Mouse (Mus musculus) common myeloid progenitor, adult 5-6 weeks (primary cell): ENCODE results near the gene Vdac1. TPM values are rescaled to one million over a fixed set of nuclear protein-coding genes. Genes with fewer than 3 reads are reported as not detected.

Experiments
- ATAC-seq: replicated peaks from 2 replicates; pipeline ENCODE4 v1.8.0; 2016; ENCODE audit warnings: low read depth, mild to moderate bottlenecking, moderate TSS enrichment, inconsistent platforms; ENCODE audit not compliant: poor library complexity, severe bottlenecking
- total RNA-seq: library from RNA; stranded (forward); fragments of 200-1000, 187-1606 nt; gene quantifications from 2 replicates; pipeline ENCODE4 v1.2.3, GENCODE M21; 2017

Vdac1 gene
- total RNA-seq, 1 experiment from 2014 or later = 274 TPM

DNA sequence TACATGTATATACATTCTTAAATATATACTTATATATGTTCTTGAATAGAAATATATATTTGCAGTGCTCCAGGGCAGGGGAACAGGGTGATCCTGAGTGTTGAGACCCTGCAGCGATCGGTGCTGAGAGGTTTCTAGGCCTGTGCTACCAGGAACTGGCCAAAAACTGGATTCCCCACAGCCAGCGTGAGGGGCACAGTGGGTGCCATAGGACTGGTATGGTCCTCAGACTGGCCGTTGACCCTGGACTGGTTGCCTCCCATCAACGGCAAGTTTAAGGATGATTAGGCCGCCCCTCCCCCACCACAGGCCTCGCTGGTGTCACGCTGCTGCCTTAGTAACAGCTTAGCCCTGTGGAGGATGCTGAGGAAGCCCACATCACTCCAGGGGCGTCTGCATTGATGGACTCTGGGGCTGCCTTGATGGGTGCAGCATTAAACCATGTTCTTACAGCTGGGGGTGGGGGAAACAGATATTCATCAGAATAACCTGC, 44.6 kb downstream of the Vdac1 start:
- no peak for ATAC-seq

DNA sequence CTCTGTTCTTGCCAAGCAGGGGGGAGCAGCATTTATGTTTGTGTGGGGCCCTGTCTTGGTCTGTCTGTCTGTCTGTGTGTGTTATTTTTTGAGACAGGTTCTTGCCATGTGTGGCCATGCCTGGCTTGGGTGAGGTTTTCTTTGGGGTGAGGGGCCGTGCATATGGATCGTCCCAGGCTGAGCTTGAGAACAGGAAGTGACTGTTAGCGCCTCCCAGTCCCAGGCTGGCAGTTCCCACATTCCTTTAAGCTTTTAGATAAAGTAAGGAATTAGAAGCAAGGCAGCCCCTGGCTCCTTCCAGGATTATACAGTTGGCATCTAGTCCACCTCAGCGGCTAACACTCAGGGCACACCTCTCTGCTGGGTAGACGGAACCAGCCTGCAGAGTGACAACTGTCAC, 48.7 kb downstream of the Vdac1 start:
- no peak for ATAC-seq

DNA sequence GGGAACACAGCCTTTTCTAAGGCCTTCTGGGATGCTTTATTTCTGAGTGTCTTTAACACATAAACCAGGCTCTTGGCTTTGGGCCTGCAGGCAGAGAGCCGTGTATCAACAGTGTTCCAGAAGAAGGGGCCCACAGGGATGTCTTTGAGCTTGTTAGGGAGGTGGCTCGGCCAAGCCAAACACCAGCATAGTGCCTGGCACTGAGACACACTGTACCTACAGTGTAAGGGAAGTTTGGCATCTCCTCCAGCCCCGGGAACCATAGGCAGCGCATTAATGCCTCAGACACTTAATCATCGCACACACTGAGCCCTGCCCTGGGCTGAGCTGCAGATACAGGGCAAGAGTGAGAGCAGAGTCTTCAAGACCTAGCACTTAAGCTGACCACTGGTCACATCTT, 57.7 kb downstream of the Vdac1 start:
- no peak for ATAC-seq

DNA sequence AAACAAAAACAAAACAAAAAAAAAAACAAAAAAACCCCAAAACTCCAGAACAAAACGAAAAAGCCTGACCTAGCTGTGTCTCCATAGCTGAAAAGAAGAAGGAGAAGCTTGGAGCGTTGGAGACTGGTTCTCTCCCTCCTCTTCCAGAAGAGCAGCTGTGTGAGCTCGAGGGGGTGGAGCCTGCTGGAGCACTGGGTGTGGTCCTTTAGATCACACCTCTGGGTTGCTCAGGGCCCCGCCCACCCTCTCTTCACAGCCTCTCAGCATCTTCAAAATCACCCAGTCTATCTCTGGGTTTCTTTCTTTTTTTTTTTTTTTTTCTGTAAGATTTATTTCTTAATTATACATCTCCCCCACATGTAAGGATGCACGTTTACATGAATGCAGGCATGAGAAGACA, 58.6 kb downstream of the Vdac1 start:
- 0 out of 2 replicates have a peak, but pooled peaks have one; percentile 45 for ATAC-seq

DNA sequence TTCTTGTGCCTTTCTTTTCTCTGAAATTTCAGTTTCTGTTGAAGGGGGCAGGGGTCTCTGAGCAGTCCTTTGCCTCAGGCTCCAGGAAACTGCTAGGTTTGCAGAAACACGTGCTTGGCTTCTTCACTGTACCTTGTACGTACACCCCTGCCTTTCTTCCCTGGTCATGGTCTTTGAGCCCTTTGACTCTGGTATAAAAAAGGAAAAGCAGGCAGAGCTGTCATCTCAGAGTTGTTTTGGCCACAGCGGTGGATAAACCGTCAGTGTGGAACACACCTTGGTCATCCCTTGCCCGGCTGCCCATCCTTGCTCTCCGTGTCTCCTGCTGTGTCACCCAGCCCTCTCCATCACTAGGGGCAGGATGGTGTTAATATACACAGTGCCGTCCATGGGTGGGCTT, 59.2 kb downstream of the Vdac1 start:
- no peak for ATAC-seq

DNA sequence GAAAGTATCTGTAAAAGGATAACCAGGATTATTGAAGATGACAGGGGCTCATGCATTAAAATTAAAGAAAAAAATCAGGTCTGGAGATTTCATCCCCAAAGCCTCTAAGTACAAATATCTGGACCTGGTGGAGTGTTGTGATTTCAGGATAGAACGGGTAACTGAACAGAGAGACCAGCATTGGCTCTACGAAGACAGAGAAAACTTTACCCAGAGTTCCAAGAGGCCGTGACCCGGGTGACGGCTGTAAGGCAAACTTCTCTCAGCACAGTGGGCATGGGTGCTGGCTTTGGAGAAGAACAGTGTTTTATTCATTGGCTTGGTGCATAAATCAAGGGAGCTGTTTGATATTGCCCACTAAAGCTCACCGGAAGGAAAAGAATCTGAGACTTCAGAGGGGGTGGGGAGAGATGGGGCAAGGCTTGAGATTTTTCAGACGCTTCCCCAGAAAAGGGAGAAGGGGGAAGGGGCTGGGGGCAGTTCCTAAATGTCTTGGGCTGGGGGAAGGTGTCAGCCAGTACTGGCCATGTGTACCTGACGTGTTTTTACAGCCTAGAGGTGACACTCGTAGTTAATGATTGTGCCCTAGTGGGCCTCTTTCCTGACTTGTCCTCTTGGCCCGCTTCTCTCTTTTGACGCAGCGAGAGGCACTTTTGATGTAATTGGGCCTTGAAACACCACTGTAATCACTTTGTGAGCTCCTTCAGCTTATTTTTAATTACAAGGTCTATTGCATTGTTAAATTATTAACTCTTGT, 59.8 kb downstream of the Vdac1 start:
- ATAC-seq = no peak

DNA sequence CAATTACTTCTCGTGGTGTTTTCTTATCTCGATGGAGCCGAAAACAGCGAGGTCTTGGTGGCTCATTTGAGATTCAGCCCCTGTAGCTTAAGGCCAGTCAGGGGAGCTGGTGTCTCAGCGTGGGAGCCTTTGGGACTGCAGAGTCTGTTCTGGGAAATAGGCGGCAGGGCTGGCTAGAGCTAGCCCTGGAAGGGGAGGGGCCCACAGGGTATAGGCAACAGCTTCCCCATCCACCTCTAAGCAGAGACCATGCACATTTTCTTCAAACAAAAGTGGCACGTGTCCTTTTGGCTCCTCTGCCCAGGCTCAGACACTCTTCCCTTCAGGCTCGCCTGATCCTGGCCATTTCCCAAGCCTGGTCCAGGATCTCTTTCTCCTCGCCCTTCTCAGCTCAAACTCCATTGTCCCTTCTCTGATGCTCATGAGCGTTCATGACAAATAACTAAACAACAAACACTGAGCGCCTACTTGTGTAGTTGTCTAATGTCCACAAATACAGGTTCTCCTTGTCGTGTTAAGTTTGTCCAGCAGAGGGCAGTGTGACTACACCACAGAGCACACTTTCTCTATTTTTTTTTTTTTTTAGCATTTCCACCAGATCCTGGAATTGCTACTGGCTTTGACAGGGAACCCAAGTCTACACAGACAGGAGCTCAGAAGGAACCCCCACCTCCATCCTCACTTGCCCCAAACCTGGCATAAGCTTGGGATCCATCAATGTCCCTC, 60.6 kb downstream of the Vdac1 start:
- peak; percentile 66 for ATAC-seq

DNA sequence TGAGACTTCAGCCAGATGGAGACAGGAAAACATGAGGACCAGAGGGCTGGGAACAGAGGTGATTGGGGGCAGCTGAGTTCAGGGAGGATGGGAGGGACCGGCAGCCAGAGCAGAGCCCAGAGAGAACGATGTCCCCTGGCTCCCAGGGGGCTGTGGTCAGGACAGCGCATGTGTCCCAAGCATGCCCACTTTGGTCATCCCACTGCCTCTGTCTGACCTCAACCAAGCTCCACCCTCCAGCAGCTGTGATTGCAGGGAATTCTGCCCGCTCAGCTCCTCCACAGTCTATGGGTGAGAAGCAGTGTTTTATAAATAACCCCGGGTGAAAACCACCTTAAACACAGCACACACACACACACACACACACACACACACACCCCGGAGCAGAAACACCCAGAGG, 68.8 kb downstream of the Vdac1 start:
- no peak for ATAC-seq

DNA sequence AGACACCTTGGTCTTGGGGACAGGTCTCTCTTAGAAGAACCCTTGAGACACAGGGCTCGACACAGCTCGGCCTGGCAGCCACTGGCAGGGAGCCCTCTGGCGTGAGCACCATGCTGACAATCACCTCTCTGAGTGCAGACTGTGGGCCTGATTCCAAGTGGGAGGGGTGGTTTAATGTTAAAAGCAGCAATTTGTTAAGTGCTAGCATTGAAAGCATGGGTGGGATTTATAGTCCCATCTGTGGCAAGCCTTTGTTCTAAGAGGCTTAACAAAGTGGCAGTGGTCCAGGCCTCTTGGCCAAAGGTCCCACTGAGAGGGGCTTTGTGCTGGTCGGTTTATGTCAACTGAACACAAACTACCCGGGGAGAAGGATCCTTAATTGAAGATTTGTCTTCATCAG, 70.9 kb downstream of the Vdac1 start:
- no peak for ATAC-seq

DNA sequence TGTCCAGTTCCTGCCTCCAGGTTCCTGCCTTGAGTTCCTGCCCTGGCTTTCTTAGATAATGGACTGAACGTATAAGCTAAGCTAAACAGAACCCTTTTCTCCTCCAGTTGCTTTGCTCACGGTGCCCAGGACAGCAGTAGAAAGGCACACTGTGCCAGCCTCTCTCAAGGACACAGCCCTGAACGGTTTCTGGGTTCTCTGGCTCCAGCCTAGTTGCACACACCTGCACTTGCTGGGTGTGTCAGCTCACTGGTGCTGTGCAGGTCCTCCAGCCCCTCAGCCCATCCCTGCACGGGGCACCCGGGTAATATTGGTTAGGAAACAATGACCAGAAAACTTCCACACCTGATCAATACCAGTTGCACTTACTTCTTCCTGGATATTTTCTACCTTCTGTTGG, 71.5 kb downstream of the Vdac1 start:
- no peak for ATAC-seq

DNA sequence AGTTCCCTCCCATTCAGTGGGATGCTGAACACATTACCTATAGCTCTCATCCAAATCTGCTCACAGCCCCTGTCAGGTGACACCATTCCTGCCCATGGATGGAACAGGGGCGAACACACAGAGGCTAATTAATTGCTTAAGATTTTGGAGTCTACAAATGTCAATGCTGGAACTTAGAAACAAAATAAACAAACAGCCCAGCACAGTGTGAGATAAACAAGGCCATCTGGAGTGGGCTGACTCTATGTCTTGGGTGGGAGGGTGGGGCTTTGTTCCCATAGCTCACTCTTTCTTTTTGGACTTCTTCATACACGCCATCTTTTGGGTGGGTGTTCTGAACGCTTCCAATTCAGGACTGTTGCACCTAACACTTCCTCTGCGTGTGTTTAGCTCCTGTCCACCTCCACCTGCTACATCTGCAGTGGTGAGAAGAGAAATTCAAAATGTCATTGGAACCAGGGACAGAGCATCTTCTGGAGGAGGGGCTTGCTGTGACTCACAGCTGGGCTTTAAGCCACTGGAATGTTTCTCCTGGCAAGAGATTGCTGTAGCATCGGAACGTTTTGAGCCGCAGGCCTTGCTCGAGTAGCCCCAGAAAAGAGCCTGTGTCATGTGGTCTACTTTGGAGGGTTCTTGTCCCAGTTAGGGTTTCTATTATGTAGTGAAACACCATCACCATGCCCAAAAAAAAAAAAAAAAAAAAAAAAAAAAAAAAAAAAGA, 72.6 kb downstream of the Vdac1 start:
- no peak for ATAC-seq

DNA sequence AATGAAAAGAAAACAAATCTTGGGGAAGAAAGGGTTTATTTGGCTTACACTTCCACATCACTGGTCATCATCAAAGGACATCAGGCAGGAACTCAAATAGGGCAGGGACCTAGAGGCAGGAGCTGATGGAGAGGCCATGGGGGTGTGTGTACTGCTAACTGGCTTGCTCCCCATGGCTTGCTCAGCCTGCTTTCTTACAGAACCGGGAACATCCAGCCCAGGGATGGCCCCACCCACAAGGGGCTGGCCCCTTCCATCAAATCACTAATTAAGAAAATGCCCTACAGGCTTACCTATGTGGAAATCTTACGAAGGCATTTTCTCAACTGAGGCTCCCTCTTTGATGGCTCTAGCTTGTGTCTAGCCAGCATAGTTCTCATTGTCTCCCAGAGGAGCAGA, 73.1 kb downstream of the Vdac1 start:
- ATAC-seq = no peak

DNA sequence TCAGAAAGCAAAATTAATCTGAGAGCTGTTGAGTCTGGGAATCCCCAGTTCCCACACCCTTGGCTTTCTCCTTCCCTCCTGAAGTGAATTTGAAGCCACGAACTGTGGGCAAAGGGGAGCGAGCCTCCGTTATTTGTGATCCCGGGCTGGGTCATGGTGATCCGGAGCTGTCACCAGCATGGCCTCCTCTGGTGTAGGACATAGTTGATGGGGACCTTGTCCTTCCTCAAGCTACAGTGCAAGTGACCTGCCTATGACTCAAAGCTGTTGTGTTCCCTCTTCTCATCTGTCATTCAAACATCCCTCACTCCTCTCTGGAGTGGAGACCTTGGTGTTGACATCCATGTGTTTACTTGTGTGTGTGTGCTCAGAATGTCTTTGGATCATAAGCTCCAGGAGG, 74.8 kb downstream of the Vdac1 start:
- no peak for ATAC-seq

DNA sequence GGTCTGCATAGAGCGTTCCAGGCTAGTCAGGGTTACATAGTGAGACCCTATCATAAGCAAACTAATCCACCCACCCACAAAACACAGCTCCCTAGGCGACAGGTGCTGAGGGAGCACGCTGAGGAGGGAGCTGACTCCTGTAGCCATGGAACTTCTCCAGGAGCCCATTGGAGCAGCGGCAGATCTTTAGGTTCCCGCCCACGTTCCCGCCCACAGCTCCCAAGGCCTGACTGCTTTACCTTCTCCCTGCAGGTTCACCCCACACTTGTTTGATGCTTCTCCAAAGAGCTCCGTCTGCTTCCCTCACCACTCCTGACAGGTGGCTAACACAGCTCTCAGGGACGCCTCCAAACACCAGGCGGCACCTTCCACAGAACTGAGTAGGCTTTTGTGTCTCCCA, 76.5 kb downstream of the Vdac1 start:
- ATAC-seq = no peak

Other genes with a start within 250 kb of the Vdac1 start
- not detected in 2 replicates for gene Olfr1373, start 215.3 kb upstream of the Vdac1 start, total RNA-seq
- not detected in 2 replicates for gene Olfr1371, start 146.9 kb upstream of the Vdac1 start, total RNA-seq
- gene Skp1a, start 128.9 kb upstream of the Vdac1 start, total RNA-seq = 277 and 287 TPM in 2 replicates
- gene Tcf7, start 77.8 kb upstream of the Vdac1 start, total RNA-seq = 1.2 TPM in 2 replicates
- gene 9530068E07Rik, start 35.6 kb downstream of the Vdac1 start, total RNA-seq = 61.4 and 77.6 TPM in 2 replicates